Mouse (Mus musculus) myocyte (in vitro differentiated cells): ENCODE measurements around the gene Gba2.

Source experiments
- CEBPB ChIP-seq: IDR thresholded peaks from 2 replicates; pipeline ENCODE4 v1.6.1; 2011; ENCODE audit warnings: mild to moderate bottlenecking, moderate library complexity; ENCODE audit not compliant: poor library complexity, insufficient read depth, severe bottlenecking
- E2F4 ChIP-seq: IDR thresholded peaks from one replicate; pipeline ENCODE4 v1.6.1; 2011; ENCODE audit warnings: mild to moderate bottlenecking, control low read depth, moderate library complexity; ENCODE audit not compliant: insufficient read depth
- MAX ChIP-seq: IDR thresholded peaks from one replicate; pipeline ENCODE4 v1.6.1; 2011; ENCODE audit warnings: low read depth, mild to moderate bottlenecking, control low read depth
- MYOD1 ChIP-seq, 3 experiments: IDR thresholded peaks; one replicate each; pipeline ENCODE4 v1.6.1; 2011; ENCODE audit warnings: control low read depth in 2 of 3, low read depth in 2 of 3, mild to moderate bottlenecking in 2 of 3, moderate library complexity in 1 of 3; ENCODE audit not compliant: insufficient read length in 2 of 3, control insufficient read depth in 1 of 3
- MYOG ChIP-seq, 3 experiments: IDR thresholded peaks; one replicate each; pipeline ENCODE4 v1.6.1; 2011; ENCODE audit warnings: control low read depth in 2 of 3, low read depth in 2 of 3, mild to moderate bottlenecking in 2 of 3; ENCODE audit not compliant: insufficient read length in 2 of 3, control insufficient read depth in 1 of 3, insufficient read depth in 1 of 3
- POLR2A ChIP-seq: IDR thresholded peaks from one replicate; pipeline ENCODE4 v1.6.1; 2011; ENCODE audit warnings: low read depth, mild to moderate bottlenecking, control low read depth, moderate library complexity; ENCODE audit not compliant: insufficient read length
- POLR2AphosphoS2 ChIP-seq: IDR thresholded peaks from one replicate; pipeline ENCODE4 v1.6.1; 2011; ENCODE audit warnings: low read depth, control low read depth; ENCODE audit not compliant: insufficient read length
- REST ChIP-seq: IDR thresholded peaks from one replicate; pipeline ENCODE4 v1.6.1; 2011; ENCODE audit warnings: mild to moderate bottlenecking, control low read depth, moderate library complexity; ENCODE audit not compliant: insufficient read depth, insufficient read length
- SRF ChIP-seq: IDR thresholded peaks from one replicate; pipeline ENCODE4 v1.6.1; 2011; ENCODE audit warnings: low read depth; ENCODE audit not compliant: control insufficient read depth, insufficient read length
- TCF12 ChIP-seq: IDR thresholded peaks from one replicate; pipeline ENCODE4 v1.6.1; 2011; ENCODE audit warnings: mild to moderate bottlenecking, control low read depth; ENCODE audit not compliant: poor library complexity, insufficient read depth, severe bottlenecking
- TCF3 ChIP-seq: IDR thresholded peaks from one replicate; pipeline ENCODE4 v1.6.1; 2011; ENCODE audit warnings: low read depth, control low read depth; ENCODE audit not compliant: insufficient read length
- USF1 ChIP-seq: IDR thresholded peaks from one replicate; pipeline ENCODE4 v1.6.1; 2011; ENCODE audit warnings: low read depth, mild to moderate bottlenecking, control low read depth, moderate library complexity

GRCm38 (mm10) chr4:43561997-43562768 is 16.5 kb downstream of the Gba2 start, which contains the start of the genes Creb3 and Tln1:
- TF ChIP-seq POLR2AphosphoS2 (peak; percentile 62), REST (no peak), POLR2A (peak; percentile 50), CEBPB (no peak), TCF12 (no peak), TCF3 (no peak), E2F4 (no peak), SRF (no peak), MAX (no peak), MYOG (IDR thresholded peaks at IDR 0.05; ENCODE audit: control insufficient read depth in 1 of 3, insufficient read depth in 1 of 3, insufficient read length in 2 of 3, low read depth in 2 of 3) (peak in 1 of 3 experiments; percentile 40), USF1 (no peak), MYOD1 (IDR thresholded peaks at IDR 0.05; ENCODE audit: control insufficient read depth in 1 of 3, insufficient read length in 2 of 3, low read depth in 2 of 3) (no peak)
